Mouse (Mus musculus): Measurements from ENCODE around the gene Gm379. TPM values are rescaled to one million over a fixed set of nuclear protein-coding genes. Genes with fewer than 3 reads are reported as not detected.

Gene Gm379
- not detected in 2 replicates for polyA plus RNA-seq (2014; fragmentation: Nextera tagmentation; extraction: Ambion mirVana)

DNA sequence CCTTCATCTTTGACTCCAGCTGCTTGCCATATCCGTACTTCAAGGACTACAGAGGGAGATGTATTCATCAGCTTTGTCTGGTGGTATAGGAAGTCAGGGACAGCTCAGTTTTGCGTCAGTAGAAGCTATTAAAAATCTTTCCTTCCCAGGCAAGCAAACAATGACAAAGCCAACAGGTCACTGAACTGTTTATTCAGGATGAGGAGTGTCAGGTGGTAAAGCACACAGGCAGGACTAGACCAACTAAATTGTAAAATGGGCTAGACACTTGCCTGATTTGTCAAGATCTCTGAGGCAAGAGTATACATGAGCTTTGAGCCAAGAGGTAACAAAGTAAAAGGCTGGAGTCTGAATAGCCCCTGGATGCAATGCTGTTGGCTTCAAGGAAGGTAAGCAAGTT is at the start of gene Gm379:
Gm379 (minus strand) TSS at position 7 of the 400 bp plus-strand sequence.
- Histone ChIP-seq H3K4me2 (ENCODE audit: low read depth, low read length, severe bottlenecking) (no peak within 1 kb of the TSS), H3K9me3 (ENCODE audit: control insufficient read depth, low read length) (no peaks in the 10 kb centered on the region), H3K9ac (ENCODE audit: low read length) (no peak within 1 kb of the TSS), H3K4me3 (ENCODE audit: low read depth, low read length) (no peak within 1 kb of the TSS), H3K27ac (ENCODE audit: low read depth, low read length) (no peak within 1 kb of the TSS), H3K4me1 (replicated peaks; ENCODE audit: control insufficient read depth, insufficient read depth, low read length) (no peaks in the 10 kb centered on the region), H3K36me3 (ENCODE audit: control insufficient read depth, insufficient read depth, low read length) (no peaks in the 10 kb centered on the region), H3K27me3 (ENCODE audit: control insufficient read depth, insufficient read depth, low read length) (no peaks in the 10 kb centered on the region)
- ATAC-seq (replicated peaks; ENCODE audit: low FRiP score): no peak
- DNase-seq (ENCODE audit: low spot score): no peak
- 76% methylated on average over 2 of the region's 2 CpGs for WGBS

DNA sequence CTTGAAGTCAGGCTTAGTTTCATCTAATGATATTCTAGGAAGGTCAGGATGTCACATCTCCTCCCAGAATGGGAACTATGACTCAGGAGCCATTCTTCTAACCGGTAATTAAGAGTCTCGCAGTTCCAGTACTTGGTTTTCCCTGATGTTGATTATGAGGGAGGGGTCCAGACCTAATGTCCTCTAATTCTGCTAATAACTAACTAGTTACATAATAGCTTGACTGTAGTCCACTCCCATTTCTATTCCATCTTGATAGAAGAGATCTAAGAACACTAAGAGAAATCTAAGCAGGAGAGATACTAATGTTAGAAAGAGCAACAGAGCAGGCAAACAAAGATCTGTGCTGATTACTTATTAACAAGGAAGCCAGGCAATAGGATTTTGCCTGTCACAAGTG is 39.6 kb upstream of the Gm379 start:
- H3K36me3 ChIP-seq (ENCODE audit: control insufficient read depth, insufficient read depth, low read length): no peaks in the 10 kb centered on the region
- H3K9ac ChIP-seq (ENCODE audit: low read length): no peak overlapping the region
- 83% methylated on average over 2 of the region's 2 CpGs for WGBS
- no peak overlapping the region for H3K27ac ChIP-seq (ENCODE audit: low read depth, low read length)
- no peak for ATAC-seq (replicated peaks; ENCODE audit: low FRiP score)
- no peak overlapping the region for H3K4me3 ChIP-seq (ENCODE audit: low read depth, low read length)
- H3K4me1 ChIP-seq (replicated peaks; ENCODE audit: control insufficient read depth, insufficient read depth, low read length): no peaks in the 10 kb centered on the region
- no peaks in the 10 kb centered on the region for H3K9me3 ChIP-seq (ENCODE audit: control insufficient read depth, low read length)
- H3K4me2 ChIP-seq (ENCODE audit: low read depth, low read length, severe bottlenecking): no peak overlapping the region
- no peaks in the 10 kb centered on the region for H3K27me3 ChIP-seq (ENCODE audit: control insufficient read depth, insufficient read depth, low read length)
- DNase-seq (ENCODE audit: low spot score): no peak

DNA sequence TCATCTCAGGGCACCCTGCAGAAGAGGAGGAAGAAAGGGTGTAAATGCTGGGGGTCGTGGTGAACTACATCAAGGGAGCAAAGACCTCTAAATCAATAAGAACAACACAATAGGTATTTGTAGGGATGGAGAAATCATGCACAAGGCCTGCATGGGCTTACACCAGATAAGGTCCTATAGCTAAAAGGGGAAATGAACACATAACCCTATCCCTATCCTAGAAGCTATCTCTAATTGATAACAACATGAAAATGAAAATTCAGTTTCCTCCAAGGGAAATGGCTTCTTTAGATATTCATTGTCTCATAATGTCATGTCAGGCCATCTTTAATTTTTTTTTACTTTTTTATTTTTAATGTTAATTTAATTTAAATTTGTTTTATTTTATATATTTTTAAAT is 4.2 kb upstream of the Gm379 start:
- Histone ChIP-seq H3K9me3 (ENCODE audit: control insufficient read depth, low read length) (no peaks in the 10 kb centered on the region), H3K9ac (ENCODE audit: low read length) (no peak overlapping the region), H3K4me2 (ENCODE audit: low read depth, low read length, severe bottlenecking) (no peak overlapping the region), H3K27me3 (ENCODE audit: control insufficient read depth, insufficient read depth, low read length) (no peaks in the 10 kb centered on the region), H3K36me3 (ENCODE audit: control insufficient read depth, insufficient read depth, low read length) (no peaks in the 10 kb centered on the region), H3K4me1 (replicated peaks; ENCODE audit: control insufficient read depth, insufficient read depth, low read length) (no peaks in the 10 kb centered on the region), H3K27ac (ENCODE audit: low read depth, low read length) (no peak overlapping the region), H3K4me3 (ENCODE audit: low read depth, low read length) (no peak overlapping the region)
- ATAC-seq (replicated peaks; ENCODE audit: low FRiP score) (no peak), DNase-seq (ENCODE audit: low spot score) (no peak)
- WGBS: 64% methylated on average over 1 of the region's 1 CpGs

DNA sequence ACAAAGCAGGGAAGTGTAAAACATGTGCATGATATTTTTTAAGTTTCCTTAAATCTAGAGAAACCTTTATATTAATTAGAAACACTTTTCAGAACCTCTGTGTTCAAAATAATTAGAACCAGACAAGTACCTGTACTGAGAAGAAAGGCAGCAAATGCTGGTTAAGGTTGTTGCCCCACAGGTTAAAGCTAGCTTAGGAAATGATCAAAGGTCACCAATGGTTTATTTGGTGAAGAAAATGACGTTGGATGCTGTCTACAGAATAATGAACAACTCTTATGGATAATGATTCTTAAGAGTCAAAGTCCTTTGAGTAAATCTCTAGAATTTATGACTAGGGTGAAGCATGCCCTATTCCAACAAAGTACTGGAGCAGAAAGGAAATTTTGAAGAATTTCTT is 42.7 kb downstream of the Gm379 start:
- no peak overlapping the region for H3K9ac ChIP-seq (ENCODE audit: low read length)
- H3K27me3 ChIP-seq (ENCODE audit: control insufficient read depth, insufficient read depth, low read length): no peaks in the 10 kb centered on the region
- H3K27ac ChIP-seq (ENCODE audit: low read depth, low read length): no peak overlapping the region
- no peak overlapping the region for H3K4me2 ChIP-seq (ENCODE audit: low read depth, low read length, severe bottlenecking)
- H3K36me3 ChIP-seq (ENCODE audit: control insufficient read depth, insufficient read depth, low read length): no peaks in the 10 kb centered on the region
- ATAC-seq (replicated peaks; ENCODE audit: low FRiP score): no peak
- no peak overlapping the region for H3K4me3 ChIP-seq (ENCODE audit: low read depth, low read length)
- DNase-seq (ENCODE audit: low spot score): no peak
- no peaks in the 10 kb centered on the region for H3K4me1 ChIP-seq (replicated peaks; ENCODE audit: control insufficient read depth, insufficient read depth, low read length)
- H3K9me3 ChIP-seq (ENCODE audit: control insufficient read depth, low read length): no peaks in the 10 kb centered on the region
- WGBS: 57% methylated on average over 1 of the region's 1 CpGs

DNA sequence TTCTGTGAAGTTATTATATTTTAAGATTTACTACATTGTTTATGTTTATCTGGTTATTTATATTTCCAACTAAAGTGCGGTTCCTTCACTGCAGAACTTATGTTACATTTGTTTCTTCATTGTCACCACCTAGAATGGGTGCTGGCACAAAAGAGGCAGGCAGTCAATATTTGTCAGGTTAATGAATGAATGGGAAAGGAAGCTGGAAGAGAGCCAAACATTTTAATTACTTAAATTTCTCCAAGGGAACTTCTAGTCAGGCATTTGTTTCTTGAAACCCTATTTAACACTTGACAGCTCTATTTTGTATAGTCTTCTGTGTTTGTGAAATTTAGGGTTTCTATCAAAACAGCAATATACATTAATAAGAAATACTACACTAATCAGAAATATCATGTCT is 43.8 kb downstream of the Gm379 start:
- H3K27me3 ChIP-seq (ENCODE audit: control insufficient read depth, insufficient read depth, low read length): no peaks in the 10 kb centered on the region
- no peak for ATAC-seq (replicated peaks; ENCODE audit: low FRiP score)
- H3K9me3 ChIP-seq (ENCODE audit: control insufficient read depth, low read length): no peaks in the 10 kb centered on the region
- WGBS: 84% methylated on average over 1 of the region's 1 CpGs
- DNase-seq (ENCODE audit: low spot score): no peak
- no peaks in the 10 kb centered on the region for H3K4me1 ChIP-seq (replicated peaks; ENCODE audit: control insufficient read depth, insufficient read depth, low read length)
- no peak overlapping the region for H3K27ac ChIP-seq (ENCODE audit: low read depth, low read length)
- H3K9ac ChIP-seq (ENCODE audit: low read length): no peak overlapping the region
- no peaks in the 10 kb centered on the region for H3K36me3 ChIP-seq (ENCODE audit: control insufficient read depth, insufficient read depth, low read length)
- H3K4me2 ChIP-seq (ENCODE audit: low read depth, low read length, severe bottlenecking): no peak overlapping the region
- no peak overlapping the region for H3K4me3 ChIP-seq (ENCODE audit: low read depth, low read length)

Other genes starting within 250 kb of the Gm379 start
- 3.8 and 4.9 TPM in 2 replicates for gene Brwd3, start 169.5 kb upstream of the Gm379 start, polyA plus RNA-seq (2014; fragmentation: Nextera tagmentation; extraction: Ambion mirVana)

All from forebrain, embryonic 11.5 days (tissue).